Comparison of ENCODE assay signal across 8 mouse cellular contexts in genomic region chr6:29263650-29264455, GRCm38 (mm10). TPM values are rescaled to one million over a fixed set of nuclear protein-coding genes. Genes with fewer than 3 reads are reported as not detected.
A peak's percentile ranks its signal among the peaks of the same experiment; 100 is the strongest.
DNase-seq lines count a peak whose midpoint lies in the region; ATAC-seq and TF ChIP-seq lines count a peak whose summit lies in the region.

No protein-coding gene starts in this region.

- H3K27ac ChIP-seq in stomach, postnatal 0 days (replicated peaks) = no peak overlapping the region

- H3K27me3 ChIP-seq in stomach, postnatal 0 days (ENCODE audit: control insufficient read depth, insufficient read depth, low read length) = no peaks in the 10 kb centered on the region

- H3K9ac ChIP-seq in stomach, postnatal 0 days (ENCODE audit: low read length) = no peak overlapping the region

- no peak for TF ChIP-seq CTCF in stomach, postnatal 0 days (IDR thresholded peaks at IDR 0.05; ENCODE audit: low read depth)

- TF ChIP-seq EP300 in stomach, postnatal 0 days (optimal IDR thresholded peaks at IDR 0.05) = no peak

- intact Hi-C loops in heart, postnatal 25 days (cut with DNase I) = loop anchor here (2.0 kb wide), 1 partner anchor 13 kb away; no protein-coding TSS in a partner anchor
- intact Hi-C loops in left cerebral cortex, postnatal 25 days (cut with DNase I) = no loop called here

- WGBS in stomach, postnatal 0 days = 62% methylated on average over 6 of the region's 6 CpGs

- H3K36me3 ChIP-seq in stomach, postnatal 0 days (ENCODE audit: control insufficient read depth, insufficient read depth, low read length) = no peaks in the 10 kb centered on the region

- H3K9me3 ChIP-seq in stomach, postnatal 0 days (ENCODE audit: control insufficient read depth, low read length) = no peaks in the 10 kb centered on the region

- no peak for ATAC-seq in stomach, postnatal 0 days (ENCODE audit: low FRiP score, low TSS enrichment)

- no peaks in the 10 kb centered on the region for H3K4me1 ChIP-seq in stomach, postnatal 0 days (replicated peaks; ENCODE audit: control insufficient read depth, insufficient read depth)

- peak; percentile 26 for DNase-seq in cerebellum, adult 11-12 months
- DNase-seq in cerebellum, adult 11 months = no peak
- peak; percentile 83 for DNase-seq in brain, adult 2 months (ENCODE audit: low read depth, low spot score)
- DNase-seq in heart, postnatal 25 days (ENCODE audit: low spot score) = peak; percentile 49
- peak; percentile 36 to 55 for DNase-seq in left cerebral cortex, postnatal 25 days (ENCODE audit: low spot score in 2 of 2)
- DNase-seq in skeletal muscle tissue, adult 2 months (ENCODE audit: low read depth, low spot score) = peak; percentile 85
- DNase-seq in stomach, postnatal 0 days (ENCODE audit: low spot score) = no peak
- DNase-seq in MN1 (ENCODE audit: low spot score) = no peak

- no peak overlapping the region for H3K4me2 ChIP-seq in stomach, postnatal 0 days (replicated peaks; ENCODE audit: low read depth)

- no peak overlapping the region for H3K4me3 ChIP-seq in stomach, postnatal 0 days (ENCODE audit: low read depth, low read length)

RNA-seq across cellular contexts. Expression of gene Hilpda, which starts 8.4 kb away (rescaled TPM):
- total RNA-seq in heart, postnatal 25 days (2021) = 1 to 10 TPM; 5.8 to 6.6 TPM
- 1 to 10 TPM; 6.7 to 8.4 TPM for total RNA-seq in left cerebral cortex, postnatal 25 days (2021)
- polyA plus RNA-seq in stomach, postnatal 0 days (2015; fragmentation: Nextera tagmentation; extraction: Ambion mirVana) = 29.8 and 34.1 TPM in 2 replicates

RNA-seq across cellular contexts. Expression of gene Fam71f2, which starts 15.5 kb away (rescaled TPM):
- not detected for total RNA-seq in heart, postnatal 25 days (2021)
- under 1 TPM; 0.34 to 0.41 TPM for total RNA-seq in left cerebral cortex, postnatal 25 days (2021)
- polyA plus RNA-seq in stomach, postnatal 0 days (2015; fragmentation: Nextera tagmentation; extraction: Ambion mirVana) = 0.11 TPM in 1 of 2 replicates, not detected in the other

RNA-seq across cellular contexts. Expression of gene Impdh1, which starts 47.7 kb away (rescaled TPM):
- total RNA-seq in heart, postnatal 25 days (2021) = 10 to 100 TPM; 22.7 to 23.0 TPM
- 10 to 100 TPM; 66.1 to 68.8 TPM for total RNA-seq in left cerebral cortex, postnatal 25 days (2021)
- 26.9 and 28.0 TPM in 2 replicates for polyA plus RNA-seq in stomach, postnatal 0 days (2015; fragmentation: Nextera tagmentation; extraction: Ambion mirVana)

RNA-seq across cellular contexts. Expression of gene Fam71f1, which starts 55.1 kb away (rescaled TPM):
- not detected for total RNA-seq in heart, postnatal 25 days (2021)
- total RNA-seq in left cerebral cortex, postnatal 25 days (2021) = not detected
- not detected in 2 replicates for polyA plus RNA-seq in stomach, postnatal 0 days (2015; fragmentation: Nextera tagmentation; extraction: Ambion mirVana)

Comparison
In these comparisons a context has a peak if more than half of its experiments do, and no peak if none do; other contexts are left out.
1. DNase-seq: peak in cerebellum, adult 11-12 months (single experiment), brain, adult 2 months (single experiment), heart, postnatal 25 days (single experiment), left cerebral cortex, postnatal 25 days (2 of 2) and skeletal muscle tissue, adult 2 months (single experiment); none in cerebellum, adult 11 months (single experiment), stomach, postnatal 0 days (single experiment) and MN1 (single experiment).